Mouse (Mus musculus): ENCODE measurements around the gene Sptbn1. TPM values are rescaled to one million over a fixed set of nuclear protein-coding genes. Genes with fewer than 3 reads are reported as not detected.

Sptbn1 gene
- total and polyA plus RNA-seq, 2 experiments from 2014 or later = 150 to 328 TPM

DNA sequence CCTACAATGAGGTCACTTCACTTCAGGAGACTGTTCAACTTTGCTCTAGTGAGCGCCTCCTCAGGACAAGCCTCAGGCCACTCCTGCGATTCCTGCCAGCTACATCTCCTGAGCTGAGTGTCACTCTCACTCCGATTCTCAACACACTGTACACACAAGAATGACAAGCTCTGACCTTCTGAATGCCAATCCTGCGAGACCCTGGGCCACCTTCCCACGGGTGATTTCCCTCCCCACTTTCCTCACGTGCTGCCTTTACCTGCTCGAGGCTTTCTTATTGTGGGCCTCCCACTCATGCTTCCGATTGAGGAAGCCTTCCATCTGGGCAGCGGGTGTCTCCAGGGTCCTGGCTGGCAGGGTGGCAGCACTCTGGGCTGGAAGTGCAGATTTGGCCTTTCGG is 163.8 kb downstream of the Sptbn1 start:
- H3K9ac ChIP-seq = no peak overlapping the region
- 95% methylated on average over 10 of the region's 10 CpGs for WGBS
- no peak for TF ChIP-seq CTCF (IDR thresholded peaks at IDR 0.05; ENCODE audit: low read depth)
- no peak overlapping the region for H3K4me2 ChIP-seq (ENCODE audit: low read depth)
- no peak for DNase-seq
- no peak for ATAC-seq
- H3K4me1 ChIP-seq (ENCODE audit: insufficient read depth) = no peaks in the 10 kb centered on the region
- H3K27ac ChIP-seq (ENCODE audit: low read depth, low read length) = no peak overlapping the region
- H3K27me3 ChIP-seq (ENCODE audit: insufficient read depth, low read length) = no peaks in the 10 kb centered on the region
- no peaks in the 10 kb centered on the region for H3K9me3 ChIP-seq (ENCODE audit: low read length)
- H3K4me3 ChIP-seq (ENCODE audit: low read depth, low read length) = no peak overlapping the region
- H3K36me3 ChIP-seq (ENCODE audit: insufficient read depth) = peaks cover 82% of the 10 kb centered on the region

DNA sequence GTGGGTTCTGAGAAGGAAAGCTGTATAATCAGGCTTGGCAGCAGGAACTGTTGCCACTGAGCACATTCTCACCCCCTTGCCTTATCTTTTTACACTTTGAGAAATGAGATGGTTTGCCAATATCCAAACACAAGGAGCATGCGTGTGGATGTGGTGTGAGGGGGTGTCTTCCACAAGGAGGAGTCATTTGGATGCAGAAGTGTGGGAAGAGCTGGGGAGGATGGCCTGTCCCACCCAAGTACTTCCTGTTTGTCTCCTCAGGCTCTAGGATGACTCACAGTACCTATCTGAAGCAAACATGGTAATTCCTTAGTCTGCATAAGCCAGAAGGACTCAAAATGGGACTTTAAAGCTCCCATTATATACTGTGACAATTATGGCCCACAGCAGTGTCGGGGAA is 165.4 kb downstream of the Sptbn1 start:
- Histone ChIP-seq H3K27ac (ENCODE audit: low read depth, low read length) (no peak overlapping the region), H3K4me2 (ENCODE audit: low read depth) (no peak overlapping the region), H3K4me3 (ENCODE audit: low read depth, low read length) (no peak overlapping the region), H3K27me3 (ENCODE audit: insufficient read depth, low read length) (no peaks in the 10 kb centered on the region), H3K9ac (no peak overlapping the region), H3K9me3 (ENCODE audit: low read length) (no peaks in the 10 kb centered on the region), H3K36me3 (ENCODE audit: insufficient read depth) (peaks cover 81% of the 10 kb centered on the region), H3K4me1 (ENCODE audit: insufficient read depth) (no peaks in the 10 kb centered on the region)
- WGBS = 94% methylated on average over 2 of the region's 2 CpGs
- DNase-seq (no peak), ATAC-seq (peak; percentile 19; the same call in 1 of the 2 replicates)
- TF ChIP-seq CTCF (IDR thresholded peaks at IDR 0.05; ENCODE audit: low read depth) = no peak

DNA sequence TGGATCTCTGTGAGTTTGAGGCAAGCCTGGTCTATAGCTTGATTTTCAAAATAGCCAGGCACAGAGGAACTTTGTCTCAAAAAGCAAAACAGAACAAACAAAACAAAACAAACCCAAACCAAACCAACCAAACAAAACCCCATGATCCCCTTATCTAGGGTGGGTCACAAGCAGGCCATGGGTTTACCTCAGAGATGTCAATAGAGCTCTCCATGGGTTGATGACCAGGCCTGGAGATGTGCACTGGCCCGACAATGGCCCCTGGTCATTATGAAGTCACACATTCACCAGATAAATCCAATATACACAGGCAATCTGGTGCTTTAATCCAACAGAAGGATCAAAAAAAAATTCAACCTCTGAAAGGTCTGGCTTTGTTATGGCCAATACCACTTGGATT is 166.2 kb downstream of the Sptbn1 start:
- Histone ChIP-seq H3K4me1 (ENCODE audit: insufficient read depth) (no peaks in the 10 kb centered on the region), H3K4me2 (ENCODE audit: low read depth) (no peak overlapping the region), H3K27ac (ENCODE audit: low read depth, low read length) (no peak overlapping the region), H3K4me3 (ENCODE audit: low read depth, low read length) (no peak overlapping the region), H3K27me3 (ENCODE audit: insufficient read depth, low read length) (no peaks in the 10 kb centered on the region), H3K36me3 (ENCODE audit: insufficient read depth) (peaks cover 85% of the 10 kb centered on the region), H3K9me3 (ENCODE audit: low read length) (no peaks in the 10 kb centered on the region), H3K9ac (no peak overlapping the region)
- no peak for TF ChIP-seq CTCF (IDR thresholded peaks at IDR 0.05; ENCODE audit: low read depth)
- WGBS = 100% methylated on average over 1 of the region's 1 CpGs
- no peak for ATAC-seq
- DNase-seq = no peak

DNA sequence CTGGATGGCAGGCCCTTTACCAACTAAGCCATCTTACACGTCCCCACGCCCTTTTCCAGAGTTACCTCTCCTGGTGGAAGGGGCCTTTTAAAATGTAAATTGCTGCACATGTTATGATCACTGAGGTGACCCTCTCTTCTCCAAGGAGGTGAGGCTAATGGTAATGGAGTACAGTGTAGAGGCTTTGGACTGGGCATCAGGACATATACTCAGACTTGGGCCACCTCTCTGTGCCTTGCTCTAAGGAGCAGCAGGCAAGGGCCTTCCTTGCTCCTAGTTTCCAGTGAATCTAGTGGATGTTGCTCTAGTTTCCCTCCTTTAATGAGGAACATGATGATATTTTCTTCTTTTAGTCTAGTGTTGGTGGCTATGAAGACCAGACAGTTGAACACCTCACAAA is 166.8 kb downstream of the Sptbn1 start:
- peaks cover 80% of the 10 kb centered on the region for H3K36me3 ChIP-seq (ENCODE audit: insufficient read depth)
- 95% methylated on average over 2 of the region's 2 CpGs for WGBS
- no peak overlapping the region for H3K9ac ChIP-seq
- H3K4me2 ChIP-seq (ENCODE audit: low read depth) = no peak overlapping the region
- no peak for TF ChIP-seq CTCF (IDR thresholded peaks at IDR 0.05; ENCODE audit: low read depth)
- no peaks in the 10 kb centered on the region for H3K9me3 ChIP-seq (ENCODE audit: low read length)
- ATAC-seq (no peak), DNase-seq (no peak)
- no peak overlapping the region for H3K27ac ChIP-seq (ENCODE audit: low read depth, low read length)
- H3K4me3 ChIP-seq (ENCODE audit: low read depth, low read length) = no peak overlapping the region
- H3K27me3 ChIP-seq (ENCODE audit: insufficient read depth, low read length) = no peaks in the 10 kb centered on the region
- no peaks in the 10 kb centered on the region for H3K4me1 ChIP-seq (ENCODE audit: insufficient read depth)

DNA sequence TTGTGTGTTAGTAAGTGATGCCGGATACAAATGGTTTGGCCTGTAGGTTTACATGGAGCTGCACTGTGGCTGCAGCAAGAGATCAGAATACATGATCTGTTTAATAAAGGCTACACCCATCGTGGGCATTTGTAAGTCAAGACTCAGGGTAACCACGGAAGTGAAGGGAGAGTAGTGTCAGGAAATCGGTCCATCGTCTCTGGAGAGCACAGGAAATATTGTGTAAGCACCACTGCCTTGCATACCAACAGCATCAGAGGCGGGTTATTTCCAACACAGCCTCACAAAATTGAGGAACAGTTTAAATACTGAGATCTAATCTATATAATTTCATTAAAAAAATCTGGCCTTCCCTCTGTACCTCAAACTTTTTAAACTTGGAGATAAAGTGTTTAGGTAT is 168.1 kb downstream of the Sptbn1 start:
- DNase-seq (no peak), ATAC-seq (no peak)
- Histone ChIP-seq H3K9ac (no peak overlapping the region), H3K36me3 (ENCODE audit: insufficient read depth) (peaks cover 67% of the 10 kb centered on the region), H3K27ac (ENCODE audit: low read depth, low read length) (no peak overlapping the region), H3K9me3 (ENCODE audit: low read length) (no peaks in the 10 kb centered on the region), H3K4me3 (ENCODE audit: low read depth, low read length) (no peak overlapping the region), H3K4me1 (ENCODE audit: insufficient read depth) (no peaks in the 10 kb centered on the region), H3K27me3 (ENCODE audit: insufficient read depth, low read length) (no peaks in the 10 kb centered on the region), H3K4me2 (ENCODE audit: low read depth) (no peak overlapping the region)
- TF ChIP-seq CTCF (IDR thresholded peaks at IDR 0.05; ENCODE audit: low read depth) = no peak
- 92% methylated on average over 6 of the region's 6 CpGs for WGBS

DNA sequence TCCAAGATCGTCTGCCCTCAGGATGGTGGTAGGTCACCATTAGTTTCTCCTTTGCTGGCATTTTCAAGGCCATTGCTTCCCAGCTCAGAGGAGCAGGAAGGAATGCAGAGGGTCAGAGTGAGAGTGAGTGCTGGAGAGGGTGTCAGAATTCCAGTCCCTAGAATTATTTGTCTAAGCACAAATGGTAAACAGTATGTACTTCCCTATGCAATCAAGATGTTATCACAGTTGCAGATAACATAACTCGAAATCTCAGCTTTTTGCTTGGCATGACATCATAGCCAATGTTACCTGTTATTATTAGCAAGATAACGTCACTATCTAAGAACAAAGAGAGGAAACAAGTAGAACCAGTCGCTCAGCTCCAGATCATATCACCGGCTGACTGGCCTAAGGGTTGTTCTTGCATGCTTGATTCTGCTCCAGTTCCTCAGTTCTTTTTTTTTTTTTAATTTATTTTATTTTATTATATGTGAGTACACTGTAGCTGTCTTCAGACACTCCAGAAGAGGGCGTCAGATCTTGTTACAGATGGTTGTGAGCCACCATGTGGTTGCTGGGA is 172.7 kb downstream of the Sptbn1 start:
- Histone ChIP-seq H3K9ac (no peak overlapping the region), H3K36me3 (ENCODE audit: insufficient read depth) (peaks cover 23% of the 10 kb centered on the region), H3K4me2 (ENCODE audit: low read depth) (no peak overlapping the region), H3K27me3 (ENCODE audit: insufficient read depth, low read length) (no peaks in the 10 kb centered on the region), H3K9me3 (ENCODE audit: low read length) (no peaks in the 10 kb centered on the region), H3K4me3 (ENCODE audit: low read depth, low read length) (no peak overlapping the region), H3K27ac (ENCODE audit: low read depth, low read length) (no peak overlapping the region), H3K4me1 (ENCODE audit: insufficient read depth) (no peaks in the 10 kb centered on the region)
- no peak for DNase-seq
- no peak for ATAC-seq
- TF ChIP-seq CTCF (IDR thresholded peaks at IDR 0.05; ENCODE audit: low read depth) = no peak
- WGBS = 97% methylated on average over 6 of the region's 6 CpGs

DNA sequence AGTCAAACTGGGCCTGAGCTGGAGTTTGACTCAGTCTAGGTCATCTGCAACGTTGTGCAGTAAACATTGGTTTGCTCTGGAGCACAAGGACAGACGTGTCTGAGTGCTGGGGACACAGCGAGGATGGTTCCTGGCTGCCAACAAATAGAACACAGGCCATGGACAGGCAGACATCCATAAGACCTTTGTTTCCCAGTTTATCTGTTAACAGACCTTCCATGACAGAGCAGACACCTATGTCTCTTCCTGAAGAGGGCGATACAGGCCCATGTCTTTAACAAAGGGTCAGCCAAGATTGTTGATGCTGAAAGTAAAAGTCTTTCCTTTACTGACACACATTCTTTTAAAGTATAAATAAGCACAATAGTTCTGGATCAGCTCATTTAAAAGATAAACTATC is 176.1 kb downstream of the Sptbn1 start:
- H3K4me2 ChIP-seq (ENCODE audit: low read depth) = no peak overlapping the region
- no peaks in the 10 kb centered on the region; the same call in 1 of the 2 replicates for H3K36me3 ChIP-seq (ENCODE audit: insufficient read depth)
- TF ChIP-seq CTCF (IDR thresholded peaks at IDR 0.05; ENCODE audit: low read depth) = peak; percentile 41
- DNase-seq = no peak
- WGBS = 59% methylated on average over 4 of the region's 4 CpGs
- H3K27ac ChIP-seq (ENCODE audit: low read depth, low read length) = no peak overlapping the region
- no peak overlapping the region for H3K9ac ChIP-seq
- H3K27me3 ChIP-seq (ENCODE audit: insufficient read depth, low read length) = no peaks in the 10 kb centered on the region
- H3K4me1 ChIP-seq (ENCODE audit: insufficient read depth) = no peaks in the 10 kb centered on the region
- H3K4me3 ChIP-seq (ENCODE audit: low read depth, low read length) = no peak overlapping the region
- ATAC-seq = no peak
- no peaks in the 10 kb centered on the region for H3K9me3 ChIP-seq (ENCODE audit: low read length)

Measured in forebrain, postnatal 0 days (tissue).